Mouse (Mus musculus) inflammation-experienced regulatory T-cells, adult 6 months (primary cell): Measurements from ENCODE around the gene Tk1. TPM values are rescaled to one million over a fixed set of nuclear protein-coding genes. Genes with fewer than 3 reads are reported as not detected.

Experiments used
- ATAC-seq: one replicate; pipeline ENCODE4 v1.8.0; 2017
- polyA plus RNA-seq, 3 experiments: library from polyadenylated mRNA; unstranded; fragments of 100-300 nt; shearing (Covaris generic); gene quantifications; one replicate each; pipeline ENCODE4 v1.2.1; 2017

Tk1 gene
- polyA plus RNA-seq, 3 experiments from 2014 or later, result 27.3 to 126 (median 52.4) TPM

- ATAC-seq, result no peak
Measured at GRCm38 (mm10) chr11:117766275-117766674, 59.6 kb downstream of the Tk1 start.

Other genes starting within 250 kb of the Tk1 start
- gene Tnrc6c, start 171.8 kb downstream of the Tk1 start, polyA plus RNA-seq, result 10 to 100 TPM; 10.8 to 19.2 (median 17.4) TPM
- gene Tmc8, start 44.0 kb downstream of the Tk1 start, polyA plus RNA-seq, result 10 to 100 TPM; 32.9 to 40.0 (median 39.0) TPM
- gene Tmc6, start 43.9 kb downstream of the Tk1 start, polyA plus RNA-seq, result 100 to 1,000 TPM in 2 of 3 experiments, 10 to 100 TPM in 1; 90.7 to 159 (median 116) TPM
- gene 6030468B19Rik, start 28.4 kb downstream of the Tk1 start, polyA plus RNA-seq, result 1 to 10 TPM in 2 of 3 experiments, under 1 TPM in 1; 0.57 to 1.3 (median 1.3) TPM
- gene Gm20708, start 16.4 kb downstream of the Tk1 start, polyA plus RNA-seq, result 1 to 10 TPM; 3.1 to 5.0 (median 4.9) TPM
- 100 to 1,000 TPM in 1 of 3 experiments, 10 to 100 TPM in 2; 86.3 to 118 (median 89.8) TPM for gene Syngr2, start 16.4 kb downstream of the Tk1 start, polyA plus RNA-seq
- gene Afmid, start 168 bp downstream of the Tk1 start, polyA plus RNA-seq, result 10 to 100 TPM; 32.7 to 39.5 (median 35.4) TPM
- gene Birc5, start 23.2 kb upstream of the Tk1 start, polyA plus RNA-seq, result 100 to 1,000 TPM in 1 of 3 experiments, 10 to 100 TPM in 2; 16.8 to 256 (median 23.6) TPM
- not detected for gene Tmem235, start 34.7 kb upstream of the Tk1 start, polyA plus RNA-seq
- gene Tha1, start 47.4 kb upstream of the Tk1 start, polyA plus RNA-seq, result 10 to 100 TPM in 1 of 3 experiments, 1 to 10 TPM in 2; 8.5 to 12.7 (median 9.3) TPM
- gene Socs3, start 144.0 kb upstream of the Tk1 start, polyA plus RNA-seq, result 10 to 100 TPM; 21.7 to 47.4 (median 28.6) TPM
- gene Pgs1, start 160.2 kb upstream of the Tk1 start, polyA plus RNA-seq, result 10 to 100 TPM; 26.4 to 38.4 (median 36.7) TPM